Mouse (Mus musculus) midbrain, postnatal 0 days (tissue): ENCODE measurements at regions not wholly inside any gene's neighbourhood (a gene's known extent, or its start where the extent isn't known, plus 50 kb on each side); places are given as distances from the start of the nearest gene placed in this dataset.
A peak's percentile ranks its signal among the peaks of the same experiment; 100 is the strongest.

Experiments used
- ATAC-seq: fragments of 200-750 bp; cut with Nextera tagmentation; 2 replicates; pipeline ENCODE4 v1.8.0; 2017; ENCODE audit warnings: moderate number of reproducible peaks, mild to moderate bottlenecking, moderate TSS enrichment, moderate library complexity; ENCODE audit not compliant: low FRiP score
- DNase-seq: peaks from one replicate; pipeline ENCODE4 v3.0.0-alpha.2; 2015; ENCODE audit warnings: low spot score
- H3K27ac ChIP-seq: fragments of 300-500 bp; sonication (generic); 2 replicates; pipeline ENCODE4 v1.5.1; 2014; ENCODE audit warnings: low read depth, mild to moderate bottlenecking, low read length, mixed read lengths
- H3K27me3 ChIP-seq: fragments of 300-500 bp; sonication (generic); 2 replicates; pipeline ENCODE4 v1.6.1; 2014; ENCODE audit warnings: low read length, control low read depth, mixed read lengths; ENCODE audit not compliant: insufficient read depth
- H3K36me3 ChIP-seq: fragments of 300-500 bp; sonication (generic); 2 replicates; pipeline ENCODE4 v1.6.1; 2014; ENCODE audit warnings: low read length, control low read depth, mixed read lengths; ENCODE audit not compliant: insufficient read depth
- H3K4me1 ChIP-seq: fragments of 300-500 bp; sonication (generic); 2 replicates; pipeline ENCODE4 v1.6.1; 2014; ENCODE audit warnings: mild to moderate bottlenecking, control low read depth, antibody characterized with exemption, low read length, mixed read lengths; ENCODE audit not compliant: insufficient read depth
- H3K4me2 ChIP-seq: fragments of 300-500 bp; sonication (generic); 2 replicates; pipeline ENCODE4 v1.6.1; 2014; ENCODE audit warnings: low read depth, mild to moderate bottlenecking, low read length, mixed read lengths; ENCODE audit not compliant: poor library complexity, severe bottlenecking
- H3K4me3 ChIP-seq: fragments of 300-500 bp; sonication (generic); 2 replicates; pipeline ENCODE4 v1.5.1; 2014; ENCODE audit warnings: low read depth, mild to moderate bottlenecking, low read length, moderate library complexity
- H3K9ac ChIP-seq: fragments of 300-500 bp; sonication (generic); replicated peaks from 2 replicates; pipeline ENCODE4 v1.6.1; 2014; ENCODE audit warnings: mild to moderate bottlenecking, low read length, moderate library complexity, mixed read lengths; ENCODE audit not compliant: poor library complexity, severe bottlenecking
- H3K9me3 ChIP-seq: fragments of 300-500 bp; sonication (generic); 2 replicates; pipeline ENCODE4 v1.6.1; 2016; ENCODE audit warnings: low read length, control low read depth
- CTCF ChIP-seq: IDR thresholded peaks from 2 replicates; pipeline ENCODE4 v1.5.1; 2016; ENCODE audit warnings: antibody characterized with exemption, mild to moderate bottlenecking
- WGBS: fragments of 180-500 bp; shearing (Covaris S2); extraction: QIAGEN DNeasy Blood & Tissue Kit; methylation state at CpG from one replicate; pipeline ENCODE4 v1.1.7; 2014; 5-methylcytosine and 5-hydroxymethylcytosine counted together

DNA sequence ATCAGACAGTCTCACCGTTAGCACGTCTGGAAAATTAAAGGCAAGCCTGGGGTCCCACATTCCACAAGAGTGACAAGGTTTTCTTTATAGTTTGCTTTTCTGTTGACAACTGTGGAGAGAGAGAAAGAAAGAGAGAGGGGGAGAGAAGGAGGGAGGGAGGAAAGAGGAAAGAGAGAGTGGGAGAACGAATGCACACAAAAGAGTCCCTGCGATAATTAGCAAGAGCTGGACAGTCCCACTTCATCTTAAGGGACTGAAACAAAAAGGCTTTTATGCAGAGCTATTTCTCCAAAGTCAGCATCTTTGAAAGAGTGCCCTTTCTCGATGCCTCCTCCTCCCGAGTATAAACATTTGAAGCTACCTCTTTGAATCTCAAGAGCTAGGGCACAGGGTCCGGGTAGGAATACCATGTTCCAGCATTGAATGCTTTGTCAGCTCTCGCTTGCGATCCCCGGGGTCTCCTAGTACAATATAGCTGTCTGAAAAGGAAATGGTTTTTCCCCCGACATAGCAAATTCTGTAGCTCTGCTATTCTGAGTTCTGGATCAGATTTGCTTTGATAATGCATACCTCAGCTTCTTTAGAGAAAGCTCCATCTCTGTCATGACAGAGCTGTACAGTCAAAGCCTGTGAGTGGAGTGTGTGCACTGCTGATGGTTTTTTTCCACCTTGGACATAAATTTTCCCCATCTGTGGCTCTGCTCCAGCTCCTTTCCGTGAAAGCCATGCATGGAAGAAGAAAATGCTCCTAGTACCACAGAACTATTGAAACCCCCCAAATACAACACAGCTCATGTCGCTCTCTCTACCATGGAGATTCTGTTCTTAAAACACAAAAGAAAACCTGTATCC is 282.9 kb upstream of the Fbxl7 start:
- DNase-seq (peak; percentile 15), ATAC-seq (no peak)
- Histone ChIP-seq H3K27me3 (no peaks in the 10 kb centered on the region), H3K27ac (0 out of 2 replicates have a peak overlapping the region, but pooled peaks have one; percentile 28), H3K9ac (no peak overlapping the region), H3K36me3 (no peaks in the 10 kb centered on the region), H3K4me3 (no peak overlapping the region), H3K4me2 (no peak overlapping the region), H3K4me1 (no peaks in the 10 kb centered on the region), H3K9me3 (no peaks in the 10 kb centered on the region)
- WGBS = 52% methylated on average over 13 of the region's 13 CpGs
- TF ChIP-seq CTCF = no peak

DNA sequence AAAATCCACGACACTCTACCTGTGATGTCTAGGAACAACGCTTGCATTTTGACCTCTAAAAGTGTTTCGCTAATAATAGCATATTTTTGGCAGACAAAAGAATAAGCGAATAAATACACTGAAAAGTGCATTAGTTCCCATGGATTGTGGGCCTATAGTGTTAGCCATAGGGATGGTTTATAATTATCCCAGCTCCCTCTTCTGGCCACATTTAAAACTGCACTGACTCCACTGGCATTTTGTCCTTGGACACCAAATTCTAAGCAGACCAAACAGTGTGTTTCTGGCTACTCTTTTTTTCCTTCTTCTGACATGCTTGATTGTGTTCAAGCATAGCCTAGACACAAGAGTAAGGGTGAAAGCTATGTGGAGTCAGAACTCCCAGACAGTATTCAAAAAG is 276.8 kb upstream of the Ank start:
- peak; percentile 92 for TF ChIP-seq CTCF

DNA sequence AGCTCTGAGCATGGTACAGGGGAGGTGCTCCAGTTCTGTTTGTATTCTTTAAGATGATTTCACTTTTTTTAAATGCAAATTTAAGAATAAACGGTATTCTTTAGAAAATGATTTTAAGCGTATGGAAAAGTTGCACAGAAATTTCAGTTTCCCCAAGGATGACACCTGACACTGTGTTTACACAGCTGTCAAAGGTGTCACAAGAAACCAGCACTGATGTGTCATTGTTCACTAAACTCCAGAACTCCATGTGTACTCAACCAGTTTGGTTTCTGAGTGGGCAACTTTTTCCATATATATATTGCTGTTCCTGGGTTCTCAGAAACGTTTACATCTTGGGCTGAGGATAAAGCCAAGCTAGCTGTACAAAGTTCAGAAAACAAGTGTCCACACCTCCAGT is 265.0 kb upstream of the Ank start:
- H3K9ac ChIP-seq = no peak overlapping the region
- H3K4me3 ChIP-seq = no peak overlapping the region
- no peak for ATAC-seq
- no peaks in the 10 kb centered on the region for H3K27me3 ChIP-seq
- no peaks in the 10 kb centered on the region for H3K4me1 ChIP-seq
- no peak overlapping the region for H3K4me2 ChIP-seq
- no peaks in the 10 kb centered on the region for H3K36me3 ChIP-seq
- no peaks in the 10 kb centered on the region for H3K9me3 ChIP-seq
- DNase-seq = no peak
- H3K27ac ChIP-seq = no peak overlapping the region
- no peak for TF ChIP-seq CTCF
- WGBS = 90% methylated on average over 3 of the region's 3 CpGs

More for the DNA sequence above, 276.8 kb upstream of the Ank start:
- ATAC-seq = peak; percentile 58
- Histone ChIP-seq H3K4me3 (no peak overlapping the region), H3K27ac (no peak overlapping the region), H3K27me3 (no peaks in the 10 kb centered on the region), H3K4me1 (no peaks in the 10 kb centered on the region), H3K36me3 (no peaks in the 10 kb centered on the region), H3K9me3 (no peaks in the 10 kb centered on the region), H3K9ac (no peak overlapping the region), H3K4me2 (no peak overlapping the region)
- DNase-seq = peak; percentile 86
- WGBS = 35% methylated on average over 4 of the region's 4 CpGs

DNA sequence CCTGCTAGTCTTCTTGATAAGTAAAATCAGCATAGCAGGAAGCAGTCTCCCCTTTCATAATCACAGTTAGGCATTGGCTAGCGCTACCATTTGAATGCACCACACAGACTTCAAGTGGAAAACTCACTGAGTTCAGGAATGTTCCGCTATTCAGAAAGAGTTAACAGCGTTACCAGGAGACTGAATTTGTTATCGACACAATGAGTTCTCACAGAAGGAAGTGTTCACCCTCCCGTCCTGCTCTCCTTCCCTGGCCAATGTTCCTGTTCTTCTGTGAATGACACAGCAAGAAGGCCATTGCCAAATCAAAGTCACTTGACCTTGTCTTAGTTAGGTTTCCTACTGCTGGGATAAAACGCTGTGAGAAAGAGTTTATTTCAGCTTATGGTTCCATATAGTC is 261.6 kb upstream of the Ank start:
- ATAC-seq (no peak), DNase-seq (peak; percentile 44)
- Histone ChIP-seq H3K27me3 (no peaks in the 10 kb centered on the region), H3K4me2 (no peak overlapping the region), H3K36me3 (no peaks in the 10 kb centered on the region), H3K9me3 (no peaks in the 10 kb centered on the region), H3K9ac (no peak overlapping the region), H3K4me3 (no peak overlapping the region), H3K4me1 (no peaks in the 10 kb centered on the region), H3K27ac (no peak overlapping the region)
- no peak for TF ChIP-seq CTCF
- WGBS = 41% methylated on average over 6 of the region's 6 CpGs

DNA sequence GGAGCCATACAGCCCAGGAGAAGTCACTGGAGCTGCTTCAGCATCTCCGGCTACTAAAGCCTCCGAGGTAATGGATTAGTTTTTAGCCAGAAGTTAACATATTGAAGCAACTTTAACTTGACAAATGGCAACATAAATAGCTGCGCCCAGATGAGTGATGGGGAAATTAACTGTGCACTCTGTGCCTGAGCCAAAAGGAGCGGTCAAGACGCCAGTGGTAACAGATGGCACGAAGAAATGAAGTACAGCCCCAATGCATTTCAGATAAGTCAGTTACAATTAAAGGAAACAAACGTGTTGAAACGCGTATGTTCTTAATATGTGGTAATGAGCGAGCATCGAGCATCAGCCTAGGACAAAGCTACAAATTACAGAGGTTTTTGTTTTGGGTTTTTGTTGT is 259.0 kb upstream of the Ank start:
- 91% methylated on average over 11 of the region's 11 CpGs for WGBS
- no peak overlapping the region for H3K27ac ChIP-seq
- peak; percentile 6 for DNase-seq
- no peak for ATAC-seq
- no peaks in the 10 kb centered on the region for H3K36me3 ChIP-seq
- no peak for TF ChIP-seq CTCF
- H3K4me1 ChIP-seq = no peaks in the 10 kb centered on the region
- H3K4me2 ChIP-seq = no peak overlapping the region
- no peaks in the 10 kb centered on the region for H3K27me3 ChIP-seq
- H3K4me3 ChIP-seq = no peak overlapping the region
- no peaks in the 10 kb centered on the region for H3K9me3 ChIP-seq
- H3K9ac ChIP-seq = no peak overlapping the region

DNA sequence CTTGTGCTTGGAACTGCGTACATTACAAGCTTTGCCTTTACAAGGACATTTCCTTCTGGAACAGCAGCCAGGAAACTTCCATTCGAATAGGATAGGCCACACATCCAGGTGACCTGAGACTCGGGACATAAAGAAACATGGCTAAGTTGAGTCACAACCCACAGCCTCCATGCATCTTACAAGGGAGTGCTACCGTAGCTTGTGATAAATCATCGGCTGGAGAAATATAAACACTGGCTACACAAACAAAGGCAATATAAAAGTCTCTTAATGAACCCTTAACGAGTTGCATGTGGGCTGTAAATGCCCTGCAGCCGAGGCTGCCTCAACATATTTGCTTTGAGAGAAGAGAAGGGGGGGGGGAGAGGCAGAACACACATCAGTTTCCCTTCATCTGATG is 250.1 kb upstream of the Ank start:
- TF ChIP-seq CTCF = no peak
- Histone ChIP-seq H3K9ac (no peak overlapping the region), H3K4me2 (no peak overlapping the region), H3K4me3 (no peak overlapping the region), H3K27ac (no peak overlapping the region), H3K4me1 (no peaks in the 10 kb centered on the region), H3K36me3 (no peaks in the 10 kb centered on the region), H3K27me3 (no peaks in the 10 kb centered on the region), H3K9me3 (no peaks in the 10 kb centered on the region)
- no peak for ATAC-seq
- WGBS = 80% methylated on average over 7 of the region's 7 CpGs
- DNase-seq = no peak
